Mouse (Mus musculus): ENCODE results near the gene Exog.

Gene Exog

GRCm38 (mm10) chr9:119503613-119504012 lies 58.9 kb downstream of the Exog start:
- DNase-seq (ENCODE audit: low read depth, low spot score), result no peak

- DNase-seq (ENCODE audit: low read depth, low spot score), result no peak
Measured at GRCm38 (mm10) chr9:119504981-119505658, 60.4 kb downstream of the Exog start.

GRCm38 (mm10) chr9:119510902-119511301 lies 66.2 kb downstream of the Exog start:
- no peak for DNase-seq (ENCODE audit: low read depth, low spot score)

GRCm38 (mm10) chr9:119512993-119513392 lies 68.2 kb downstream of the Exog start:
- no peak for DNase-seq (ENCODE audit: low read depth, low spot score)

GRCm38 (mm10) chr9:119513816-119514215 lies 69.1 kb downstream of the Exog start:
- DNase-seq (ENCODE audit: low read depth, low spot score), result no peak

GRCm38 (mm10) chr9:119514986-119515385 lies 70.2 kb downstream of the Exog start:
- DNase-seq (ENCODE audit: low read depth, low spot score), result no peak

Data from mesoderm, embryonic 11.5 days (tissue).